Mouse (Mus musculus) lung, postnatal 0 days (tissue): ENCODE data around the gene Dok5.

Source experiments
- CTCF ChIP-seq: IDR thresholded peaks from 2 replicates; pipeline ENCODE4 v1.5.1; 2016; ENCODE audit warnings: antibody characterized with exemption, mild to moderate bottlenecking
- EP300 ChIP-seq: IDR thresholded peaks from 2 replicates; pipeline ENCODE4 v1.6.1; 2016; ENCODE audit warnings: antibody characterized with exemption, mild to moderate bottlenecking, control low read depth

GRCm38 (mm10) chr2:170871469-170871868 lies 139.9 kb downstream of the Dok5 start:
- TF ChIP-seq CTCF (no peak), EP300 (no peak)
